Comparison of ENCODE assay signal across 13 mouse cellular contexts in genomic region chr11:120293714-120294113, GRCm38 (mm10). TPM values are rescaled to one million over a fixed set of nuclear protein-coding genes. Genes with fewer than 3 reads are reported as not detected.
DNase-seq lines count a peak whose midpoint lies in the region; ATAC-seq and TF ChIP-seq lines count a peak whose summit lies in the region.
"Had no signal": no experiment of that assay in that cellular context is flagged by ENCODE, and none has a peak within 500 bp of the region (broad histone marks: within the 10 kb centered on the region; RNA-seq: fewer than 3 reads in every experiment).

No protein-coding gene starts in this region.

- H3K27me3 ChIP-seq in forebrain, embryonic 15.5 days, result no peaks in the 10 kb centered on the region
- H3K27me3 ChIP-seq in midbrain, embryonic 12.5 days, result no peaks in the 10 kb centered on the region
- H3K27me3 ChIP-seq: hindbrain, embryonic 15.5 days had no signal

- DNase-seq in kidney, postnatal 10 days, result peak; percentile 26
- DNase-seq in kidney, postnatal 14 days, result no peak
- peak; percentile 74 for DNase-seq in brain, embryonic 14.5 days (ENCODE audit: low read depth)
- DNase-seq in frontal cortex, postnatal 25 days (ENCODE audit: low spot score in 2 of 2), result no peak
- DNase-seq in heart, postnatal 4 days, result no peak
- no peak for DNase-seq in layer of hippocampus, adult 2 months (ENCODE audit: low spot score in 2 of 2)
- DNase-seq: lung, adult 2 months; right cerebral cortex, postnatal 14 days; thymus, postnatal 14 days had no signal

- TF ChIP-seq POLR2A in brain, embryonic 14.5 days (IDR thresholded peaks at IDR 0.05; ENCODE audit: borderline replicate concordance, extremely low read depth, insufficient read depth, insufficient read length, poor library complexity, severe bottlenecking), result no peak

- H3K4me2 ChIP-seq in forebrain, embryonic 15.5 days (replicated peaks), result no peak overlapping the region
- no peak overlapping the region for H3K4me2 ChIP-seq in midbrain, embryonic 12.5 days (replicated peaks)
- H3K4me2 ChIP-seq: hindbrain, embryonic 15.5 days had no signal

- peak overlapping the region; percentile 25 for H3K27ac ChIP-seq in forebrain, embryonic 15.5 days (replicated peaks)
- peak overlapping the region; percentile 25 for H3K27ac ChIP-seq in midbrain, embryonic 12.5 days (replicated peaks)
- H3K27ac ChIP-seq in layer of hippocampus, adult 2 months, result no peak overlapping the region
- H3K27ac ChIP-seq: hindbrain, embryonic 15.5 days had no signal

- TF ChIP-seq CTCF in brain, embryonic 14.5 days (IDR thresholded peaks at IDR 0.05; ENCODE audit: borderline replicate concordance, extremely low read depth, insufficient read depth, insufficient read length), result no peak
- no peak for TF ChIP-seq CTCF in layer of hippocampus, adult 2 months (conservative IDR thresholded peaks at IDR 0.05)

- H3K4me3 ChIP-seq in forebrain, embryonic 15.5 days, result no peak overlapping the region
- H3K4me3 ChIP-seq in midbrain, embryonic 12.5 days, result no peak overlapping the region
- H3K4me3 ChIP-seq in layer of hippocampus, adult 2 months, result no peak overlapping the region
- H3K4me3 ChIP-seq: erythroblast, embryonic 14.5 days; hindbrain, embryonic 15.5 days had no signal

- peaks cover 17% of the 10 kb centered on the region for H3K36me3 ChIP-seq in forebrain, embryonic 15.5 days
- peaks cover 34% of the 10 kb centered on the region for H3K36me3 ChIP-seq in midbrain, embryonic 12.5 days

- ATAC-seq in forebrain, embryonic 15.5 days (replicated peaks), result peak; percentile 12; the same call in 1 of the 2 replicates
- no peak for ATAC-seq in midbrain, embryonic 12.5 days (ENCODE audit: low FRiP score, low read depth)

- no peaks in the 10 kb centered on the region for H3K9me3 ChIP-seq in forebrain, embryonic 15.5 days
- no peaks in the 10 kb centered on the region for H3K9me3 ChIP-seq in midbrain, embryonic 12.5 days
- H3K9me3 ChIP-seq: hindbrain, embryonic 15.5 days had no signal

- peaks cover 24% of the 10 kb centered on the region for H3K4me1 ChIP-seq in forebrain, embryonic 15.5 days
- peaks cover 53% of the 10 kb centered on the region for H3K4me1 ChIP-seq in midbrain, embryonic 12.5 days

- no peak overlapping the region; the same call in 1 of the 2 replicates for H3K9ac ChIP-seq in forebrain, embryonic 15.5 days (replicated peaks)
- no peak overlapping the region for H3K9ac ChIP-seq in midbrain, embryonic 12.5 days (replicated peaks)
- H3K9ac ChIP-seq: hindbrain, embryonic 15.5 days had no signal

- WGBS in forebrain, embryonic 15.5 days, result 60% methylated on average over 1 of the region's 1 CpGs
- WGBS in midbrain, embryonic 12.5 days, result 73% methylated on average over 1 of the region's 1 CpGs

RNA-seq across cellular contexts. Expression of gene Actg1, which starts 54.6 kb away (rescaled TPM):
- 1,716 and 3,108 TPM in 2 replicates for polyA plus RNA-seq in brain, embryonic 14.5 days (2012; rRNA removed)
- 3,835 and 3,917 TPM in 2 replicates for polyA plus RNA-seq in forebrain, embryonic 15.5 days (2015; fragmentation: Nextera tagmentation; extraction: Ambion mirVana)
- polyA plus RNA-seq in midbrain, embryonic 12.5 days (2016; fragmentation: Nextera tagmentation; extraction: Ambion mirVana), result 3,175 and 3,231 TPM in 2 replicates
- 1,000 to 10,000 TPM in 1 of 2 experiments, 100 to 1,000 TPM in 1; 930 to 1,002 TPM for total RNA-seq in heart, postnatal 4 days (2021)
- total RNA-seq in layer of hippocampus, adult 2 months (2021), result 1,000 to 10,000 TPM; 1,285 to 1,295 TPM

Comparison
In these comparisons a context has a peak if more than half of its experiments do, and no peak if none do; other contexts are left out.
1. DNase-seq: peak in kidney, postnatal 10 days (single experiment) and brain, embryonic 14.5 days (single experiment); none in kidney, postnatal 14 days (single experiment), frontal cortex, postnatal 25 days (0 of 2), heart, postnatal 4 days (single experiment) and layer of hippocampus, adult 2 months (0 of 2).